Mouse (Mus musculus): Measurements from ENCODE around the gene Spsb2. TPM values are rescaled to one million over a fixed set of nuclear protein-coding genes. Genes with fewer than 3 reads are reported as not detected.
A peak's percentile ranks its signal among the peaks of the same experiment; 100 is the strongest.
"Not testable (repeated sequence)": the region's sequence is repeated elsewhere in the genome, so short reads cannot be mapped to it uniquely, and the experiment has no call there.

Spsb2 gene
- polyA plus RNA-seq, 1 experiment from 2014 or later = 9.1 TPM

- WGBS = 1% methylated on average over 34 of the region's 34 CpGs
- Histone ChIP-seq H3K4me3 (ENCODE audit: low read depth, low read length) (peak overlapping the region; percentile 42), H3K27me3 (replicated peaks; ENCODE audit: control insufficient read depth, insufficient read depth, low read length) (no peaks in the 10 kb centered on the region), H3K4me2 (ENCODE audit: low read depth, low read length) (peak overlapping the region; percentile 63), H3K9me3 (ENCODE audit: control insufficient read depth, low read length) (no peaks in the 10 kb centered on the region), H3K4me1 (ENCODE audit: control insufficient read depth, insufficient read depth, low read length) (peaks cover 22% of the 10 kb centered on the region; the same call in 1 of the 2 replicates), H3K36me3 (ENCODE audit: control insufficient read depth, insufficient read depth, low read length) (peaks cover 5% of the 10 kb centered on the region; the same call in 1 of the 2 replicates), H3K9ac (ENCODE audit: low read depth, low read length) (peak overlapping the region; percentile 61), H3K27ac (replicated peaks; ENCODE audit: low read depth, low read length) (peak overlapping the region; percentile 90)
- peak; percentile 97 for DNase-seq (ENCODE audit: low spot score)
- peak; percentile 83 for ATAC-seq (ENCODE audit: low read depth)
These were observed 2.8 kb upstream of the Spsb2 start for GRCm38 (mm10) chr6:124805341-124806321.

- H3K27ac ChIP-seq (replicated peaks; ENCODE audit: low read depth, low read length) = peak overlapping the region; percentile 90
- DNase-seq (ENCODE audit: low spot score) (no peak), ATAC-seq (ENCODE audit: low read depth) (no peak)
- H3K4me1 ChIP-seq (ENCODE audit: control insufficient read depth, insufficient read depth, low read length) = peaks cover 22% of the 10 kb centered on the region; the same call in 1 of the 2 replicates
- 76% methylated on average over 7 of the region's 7 CpGs for WGBS
- H3K9me3 ChIP-seq (ENCODE audit: control insufficient read depth, low read length) = no peaks in the 10 kb centered on the region
- peak overlapping the region; percentile 42 for H3K4me3 ChIP-seq (ENCODE audit: low read depth, low read length)
- H3K4me2 ChIP-seq (ENCODE audit: low read depth, low read length) = peak overlapping the region; percentile 63
- no peaks in the 10 kb centered on the region for H3K27me3 ChIP-seq (replicated peaks; ENCODE audit: control insufficient read depth, insufficient read depth, low read length)
- peaks cover 13% of the 10 kb centered on the region for H3K36me3 ChIP-seq (ENCODE audit: control insufficient read depth, insufficient read depth, low read length)
- H3K9ac ChIP-seq (ENCODE audit: low read depth, low read length) = peak overlapping the region; percentile 9; the same call in 1 of the 2 replicates
These were observed 1.9 kb upstream of the Spsb2 start for GRCm38 (mm10) chr6:124806446-124807140.

GRCm38 (mm10) chr6:124807366-124807765 is 1.1 kb upstream of the Spsb2 start:
- WGBS = 71% methylated on average over 4 of the region's 4 CpGs
- Histone ChIP-seq H3K4me1 (ENCODE audit: control insufficient read depth, insufficient read depth, low read length) (peaks cover 25% of the 10 kb centered on the region), H3K36me3 (ENCODE audit: control insufficient read depth, insufficient read depth, low read length) (peaks cover 20% of the 10 kb centered on the region), H3K27ac (replicated peaks; ENCODE audit: low read depth, low read length) (no peak overlapping the region), H3K4me3 (ENCODE audit: low read depth, low read length) (no peak overlapping the region), H3K9ac (ENCODE audit: low read depth, low read length) (no peak overlapping the region), H3K4me2 (ENCODE audit: low read depth, low read length) (no peak overlapping the region), H3K9me3 (ENCODE audit: control insufficient read depth, low read length) (no peaks in the 10 kb centered on the region), H3K27me3 (replicated peaks; ENCODE audit: control insufficient read depth, insufficient read depth, low read length) (no peaks in the 10 kb centered on the region)
- ATAC-seq (ENCODE audit: low read depth) = no peak
- no peak for DNase-seq (ENCODE audit: low spot score)

- Histone ChIP-seq H3K4me2 (ENCODE audit: low read depth, low read length) (peak overlapping the region; percentile 86), H3K27ac (replicated peaks; ENCODE audit: low read depth, low read length) (peak overlapping the region; percentile 92; the same call in 1 of the 2 replicates), H3K9ac (ENCODE audit: low read depth, low read length) (peak overlapping the region; percentile 78; the same call in 1 of the 2 replicates), H3K27me3 (replicated peaks; ENCODE audit: control insufficient read depth, insufficient read depth, low read length) (no peaks in the 10 kb centered on the region), H3K4me1 (ENCODE audit: control insufficient read depth, insufficient read depth, low read length) (peaks cover 25% of the 10 kb centered on the region), H3K9me3 (ENCODE audit: control insufficient read depth, low read length) (no peaks in the 10 kb centered on the region), H3K4me3 (ENCODE audit: low read depth, low read length) (peak overlapping the region; percentile 65), H3K36me3 (ENCODE audit: control insufficient read depth, insufficient read depth, low read length) (peaks cover 24% of the 10 kb centered on the region)
- no peak for ATAC-seq (ENCODE audit: low read depth)
- 79% methylated on average over 6 of the region's 6 CpGs for WGBS
- DNase-seq (ENCODE audit: low spot score) = no peak
These were observed 489 bp upstream of the Spsb2 start for GRCm38 (mm10) chr6:124807986-124808357.

- H3K4me2 ChIP-seq (ENCODE audit: low read depth, low read length) = peak overlapping the region; percentile 86
- peak overlapping the region; percentile 78 for H3K9ac ChIP-seq (ENCODE audit: low read depth, low read length)
- H3K27me3 ChIP-seq (replicated peaks; ENCODE audit: control insufficient read depth, insufficient read depth, low read length) = no peaks in the 10 kb centered on the region
- ATAC-seq (ENCODE audit: low read depth) (peak; percentile 20), DNase-seq (ENCODE audit: low spot score) (peak; percentile 88)
- H3K4me3 ChIP-seq (ENCODE audit: low read depth, low read length) = peak overlapping the region; percentile 65
- peaks cover 24% of the 10 kb centered on the region for H3K36me3 ChIP-seq (ENCODE audit: control insufficient read depth, insufficient read depth, low read length)
- no peaks in the 10 kb centered on the region for H3K9me3 ChIP-seq (ENCODE audit: control insufficient read depth, low read length)
- WGBS = 0% methylated on average over 31 of the region's 35 CpGs
- peaks cover 25% of the 10 kb centered on the region for H3K4me1 ChIP-seq (ENCODE audit: control insufficient read depth, insufficient read depth, low read length)
- peak overlapping the region; percentile 92 for H3K27ac ChIP-seq (replicated peaks; ENCODE audit: low read depth, low read length)
These were observed 752 bp downstream of the Spsb2 start for GRCm38 (mm10) chr6:124809052-124809774.

GRCm38 (mm10) chr6:124809775-124810538 is 1.5 kb downstream of the Spsb2 start:
- peak overlapping the region; percentile 92 for H3K27ac ChIP-seq (replicated peaks; ENCODE audit: low read depth, low read length)
- WGBS = 43% methylated on average over 13 of the region's 14 CpGs
- no peak for ATAC-seq (ENCODE audit: low read depth)

GRCm38 (mm10) chr6:124810566-124811402 is 2.3 kb downstream of the Spsb2 start:
- not testable (repeated sequence) for H3K27me3 ChIP-seq (replicated peaks; ENCODE audit: control insufficient read depth, insufficient read depth, low read length); H3K27ac ChIP-seq (replicated peaks; ENCODE audit: low read depth, low read length); H3K9me3 ChIP-seq (ENCODE audit: control insufficient read depth, low read length); H3K4me3 ChIP-seq (ENCODE audit: low read depth, low read length); DNase-seq (ENCODE audit: low spot score); ATAC-seq (ENCODE audit: low read depth); H3K9ac ChIP-seq (ENCODE audit: low read depth, low read length)
- peaks cover 24% of the 10 kb centered on the region for H3K36me3 ChIP-seq (ENCODE audit: control insufficient read depth, insufficient read depth, low read length)
- peaks cover 25% of the 10 kb centered on the region for H3K4me1 ChIP-seq (ENCODE audit: control insufficient read depth, insufficient read depth, low read length)
- WGBS = 77% methylated on average over 11 of the region's 11 CpGs
- H3K4me2 ChIP-seq (ENCODE audit: low read depth, low read length) = peak overlapping the region; percentile 86

More at GRCm38 (mm10) chr6:124809775-124810538, 1.5 kb downstream of the Spsb2 start:
- Histone ChIP-seq H3K9ac (ENCODE audit: low read depth, low read length) (peak overlapping the region; percentile 78), H3K36me3 (ENCODE audit: control insufficient read depth, insufficient read depth, low read length) (peaks cover 24% of the 10 kb centered on the region), H3K9me3 (ENCODE audit: control insufficient read depth, low read length) (no peaks in the 10 kb centered on the region), H3K4me1 (ENCODE audit: control insufficient read depth, insufficient read depth, low read length) (peaks cover 25% of the 10 kb centered on the region), H3K4me3 (ENCODE audit: low read depth, low read length) (peak overlapping the region; percentile 65), H3K27me3 (replicated peaks; ENCODE audit: control insufficient read depth, insufficient read depth, low read length) (no peaks in the 10 kb centered on the region), H3K4me2 (ENCODE audit: low read depth, low read length) (peak overlapping the region; percentile 86)
- no peak for DNase-seq (ENCODE audit: low spot score)
